Mouse (Mus musculus): ENCODE data around the gene Mettl26.
A peak's percentile ranks its signal among the peaks of the same experiment; 100 is the strongest.

The Mettl26 gene

GRCm38 (mm10) chr17:25874721-25875170 lies at the start of gene Mettl26:
Mettl26 (plus strand) TSS chr17:25875074.
- DNase-seq = peak; percentile 91 to 98

GRCm38 (mm10) chr17:25825311-25825710 lies 49.6 kb upstream of the Mettl26 start:
- no peak for DNase-seq

- DNase-seq = peak in 1 of 2 experiments; percentile 44
Observed at GRCm38 (mm10) chr17:25825984-25826570, 48.8 kb upstream of the Mettl26 start.

GRCm38 (mm10) chr17:25827011-25827410 lies 47.9 kb upstream of the Mettl26 start:
- peak in 1 of 2 experiments; percentile 40 for DNase-seq

- DNase-seq = peak in 1 of 2 experiments; percentile 43
Observed at GRCm38 (mm10) chr17:25827546-25828222, 47.2 kb upstream of the Mettl26 start.

- DNase-seq = peak in 1 of 2 experiments; percentile 53
Observed at GRCm38 (mm10) chr17:25828223-25828594, 46.7 kb upstream of the Mettl26 start.

- peak; percentile 87 to 92 for DNase-seq
Observed at GRCm38 (mm10) chr17:25828712-25829557, 45.9 kb upstream of the Mettl26 start, which contains the start of gene Jmjd8. Jmjd8 (plus strand) TSS chr17:25828867.

GRCm38 (mm10) chr17:25829558-25830017 lies 45.3 kb upstream of the Mettl26 start:
- DNase-seq = peak in 1 of 2 experiments; percentile 52

GRCm38 (mm10) chr17:25830200-25830753 lies 44.6 kb upstream of the Mettl26 start:
- DNase-seq = peak in 1 of 2 experiments; percentile 38

- peak in 1 of 2 experiments; percentile 57 for DNase-seq
Observed at GRCm38 (mm10) chr17:25830806-25831431, 44.0 kb upstream of the Mettl26 start.

- peak; percentile 59 to 72 for DNase-seq
Observed at GRCm38 (mm10) chr17:25831451-25832281, 43.2 kb upstream of the Mettl26 start.

GRCm38 (mm10) chr17:25832436-25833290 lies 42.2 kb upstream of the Mettl26 start:
- DNase-seq = peak; percentile 100

GRCm38 (mm10) chr17:25833291-25833663 lies 41.6 kb upstream of the Mettl26 start, which contains the start of gene Stub1:
Stub1 (minus strand) TSS chr17:25833404.
- peak; percentile 96 to 98 for DNase-seq

GRCm38 (mm10) chr17:25833961-25834594 lies 40.8 kb upstream of the Mettl26 start:
- peak; percentile 65 to 87 for DNase-seq

GRCm38 (mm10) chr17:25834595-25835222 lies 40.2 kb upstream of the Mettl26 start:
- DNase-seq = peak in 1 of 2 experiments; percentile 42

GRCm38 (mm10) chr17:25835301-25835700 lies 39.6 kb upstream of the Mettl26 start:
- no peak for DNase-seq

GRCm38 (mm10) chr17:25835816-25836215 lies 39.1 kb upstream of the Mettl26 start:
- no peak for DNase-seq

GRCm38 (mm10) chr17:25836397-25837075 lies 38.3 kb upstream of the Mettl26 start:
- peak in 1 of 2 experiments; percentile 74 for DNase-seq

- DNase-seq = peak; percentile 72 to 89
Observed at GRCm38 (mm10) chr17:25837076-25837410, 37.8 kb upstream of the Mettl26 start, which contains the start of gene Rhbdl1. Rhbdl1 (minus strand) TSS chr17:25837295.
